Mouse (Mus musculus) cerebellum, adult 2 months (tissue): ENCODE data around the gene Serinc1. TPM values are rescaled to one million over a fixed set of nuclear protein-coding genes. Genes with fewer than 3 reads are reported as not detected.
"Not testable (repeated sequence)": the region's sequence is repeated elsewhere in the genome, so short reads cannot be mapped to it uniquely, and the experiment has no call there.

ENCODE experiments used
- DNase-seq, 2 experiments: peaks; one replicate each; pipeline ENCODE4 v3.0.0; 2021
- H3K27ac ChIP-seq: fragments of 200-500 bp; 2 replicates; pipeline ENCODE4 v1.5.1; 2012; ENCODE audit warnings: low read length, control low read depth, inconsistent platforms; ENCODE audit not compliant: insufficient read depth
- H3K27me3 ChIP-seq: fragments of 200-500 bp; 2 replicates; pipeline ENCODE4 v1.6.1; 2012; ENCODE audit warnings: inconsistent platforms, mild to moderate bottlenecking, low read length, moderate library complexity; ENCODE audit not compliant: control insufficient read depth, insufficient read depth
- H3K4me1 ChIP-seq: fragments of 200-500 bp; 2 replicates; pipeline ENCODE4 v1.6.1; 2011; ENCODE audit warnings: low read length; ENCODE audit not compliant: control insufficient read depth, insufficient read depth
- H3K4me3 ChIP-seq: fragments of 200-500 bp; replicated peaks from 2 replicates; pipeline ENCODE3; 2011; ENCODE audit warnings: mild to moderate bottlenecking, low read depth, low read length, control low read depth; ENCODE audit not compliant: insufficient read depth
- CTCF ChIP-seq: fragments of 200-500 bp; IDR thresholded peaks from 2 replicates; pipeline ENCODE4 v1.5.1; 2011; ENCODE audit warnings: low read depth, mild to moderate bottlenecking, control low read depth, low read length, moderate library complexity, borderline replicate concordance; ENCODE audit not compliant: insufficient read depth
- POLR2A ChIP-seq: fragments of 200-500 bp; IDR thresholded peaks from 2 replicates; pipeline ENCODE4 v1.6.1; 2011; ENCODE audit warnings: low read length, control low read depth, borderline replicate concordance; ENCODE audit not compliant: insufficient read depth
- WGBS: fragments of 180-500 bp; shearing (Covaris S2); methylation state at CpG from one replicate; pipeline ENCODE4 v1.1.7; 2018; 5-methylcytosine and 5-hydroxymethylcytosine counted together
- polyA plus RNA-seq: library from polyadenylated mRNA; depleted of rRNA; stranded (reverse); fragments of >200 nt; gene quantifications from 2 replicates; pipeline ENCODE4 v1.2.3, GENCODE M21; 2012

Gene Serinc1
- polyA plus RNA-seq, 1 experiment = 581 TPM

DNA sequence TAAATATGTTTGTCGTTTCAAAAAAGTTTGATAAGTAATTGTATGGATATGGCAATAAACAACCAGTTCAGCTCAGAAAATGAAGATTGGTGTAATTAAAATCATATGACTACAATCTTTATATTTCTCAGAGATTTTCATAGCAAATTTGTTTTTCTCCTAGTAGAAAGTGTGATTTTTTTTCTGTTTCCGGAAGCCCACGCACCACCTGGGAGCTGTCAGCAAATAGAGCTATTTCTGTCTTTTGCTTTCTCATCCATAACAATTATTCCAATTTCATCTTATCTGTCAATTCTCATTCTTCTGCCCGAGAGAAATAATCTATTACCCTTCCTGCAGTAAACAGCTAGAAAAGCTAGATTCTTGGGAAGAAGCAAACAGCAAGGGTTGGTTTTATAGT lies 17.3 kb upstream of the Serinc1 start:
- Histone ChIP-seq H3K27me3 (no peaks in the 10 kb centered on the region), H3K4me3 (no peak overlapping the region), H3K27ac (no peak overlapping the region), H3K4me1 (no peaks in the 10 kb centered on the region)
- TF ChIP-seq CTCF (no peak), POLR2A (no peak)
- no peak for DNase-seq
- WGBS = 77% methylated on average over 4 of the region's 4 CpGs

DNA sequence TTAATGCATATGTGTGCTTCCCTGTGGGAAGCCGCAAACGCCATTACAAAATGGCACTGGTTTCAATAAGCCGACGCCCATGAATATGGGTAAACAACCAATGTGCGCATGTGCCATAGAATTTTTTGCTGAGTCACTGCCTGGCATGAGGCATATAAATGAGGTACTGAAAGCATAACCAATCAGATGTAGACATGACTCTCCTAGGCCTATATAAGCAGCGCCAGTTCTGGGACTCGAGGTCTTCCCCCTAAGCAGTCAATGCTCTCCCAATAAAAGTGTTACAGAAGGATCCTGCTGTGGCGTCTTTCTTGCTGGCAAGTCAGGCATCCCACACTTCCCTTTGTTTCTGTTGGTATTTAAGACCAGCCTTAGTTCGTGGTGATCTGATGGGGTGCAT lies 11.6 kb upstream of the Serinc1 start:
- not testable (repeated sequence) for DNase-seq, H3K27me3 ChIP-seq, H3K27ac ChIP-seq, H3K4me3 ChIP-seq, H3K4me1 ChIP-seq
- WGBS = 76% methylated on average over 9 of the region's 9 CpGs

DNA sequence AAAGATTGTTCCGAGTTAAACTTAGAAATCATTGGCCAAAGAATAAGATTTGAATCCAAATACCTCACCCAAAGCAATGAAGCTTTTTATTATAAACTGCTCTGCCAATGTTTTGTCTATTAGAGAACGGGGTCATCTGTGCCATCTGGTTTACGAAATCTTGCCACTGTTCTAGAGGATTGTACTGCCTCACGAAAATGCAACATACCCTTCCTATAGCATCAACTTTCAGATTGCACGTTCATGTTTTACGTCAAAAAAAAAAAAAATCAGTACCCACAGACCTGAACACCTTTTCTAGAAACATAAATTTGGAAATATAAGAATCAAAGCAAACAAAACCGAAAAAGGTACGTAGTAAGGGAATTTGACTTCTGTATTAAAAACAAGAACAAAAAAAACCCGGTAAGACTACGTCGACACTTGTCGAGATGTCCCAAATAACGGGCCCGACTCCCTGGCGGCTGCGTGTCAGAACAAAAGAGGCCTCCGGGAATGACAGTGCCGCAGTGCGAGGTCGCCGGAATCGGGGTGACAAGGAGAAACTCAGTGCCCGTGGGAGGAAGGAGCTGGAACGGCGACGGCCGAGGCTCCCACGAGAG lies 613 bp downstream of the Serinc1 start:
- Histone ChIP-seq H3K4me3 (peak overlapping the region; percentile 65), H3K27me3 (no peaks in the 10 kb centered on the region), H3K27ac (peak overlapping the region; percentile 44), H3K4me1 (peaks cover 4% of the 10 kb centered on the region; the same call in 1 of the 2 replicates)
- TF ChIP-seq CTCF = no peak
- no peak for TF ChIP-seq POLR2A
- under 1% methylated on average over 28 of the region's 28 CpGs for WGBS
- peak in 1 of 2 experiments; percentile 13 for DNase-seq

DNA sequence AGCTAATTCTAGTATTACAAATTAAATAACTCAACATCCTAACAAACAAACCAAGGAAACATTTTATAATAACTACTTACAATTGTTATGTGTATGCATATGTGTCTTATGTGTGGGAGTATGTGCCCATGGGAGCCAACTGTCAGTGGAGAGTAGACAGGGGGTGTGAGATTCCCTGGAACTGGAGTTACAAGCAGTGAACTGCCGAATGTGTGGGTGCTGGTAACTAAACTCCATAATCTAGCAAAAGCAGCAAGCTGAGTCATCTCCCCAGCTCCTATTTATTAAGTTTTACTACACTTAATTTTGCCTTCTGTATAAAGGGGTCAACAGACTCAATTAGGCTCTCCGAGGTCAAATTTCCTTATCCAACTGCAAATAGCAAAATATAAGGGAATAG lies 1.3 kb downstream of the Serinc1 start:
- Histone ChIP-seq H3K27ac (no peak overlapping the region), H3K4me3 (peak overlapping the region; percentile 65), H3K4me1 (peaks cover 4% of the 10 kb centered on the region; the same call in 1 of the 2 replicates), H3K27me3 (no peaks in the 10 kb centered on the region)
- TF ChIP-seq POLR2A = no peak
- TF ChIP-seq CTCF = no peak
- no peak for DNase-seq
- 32% methylated on average over 2 of the region's 2 CpGs for WGBS

DNA sequence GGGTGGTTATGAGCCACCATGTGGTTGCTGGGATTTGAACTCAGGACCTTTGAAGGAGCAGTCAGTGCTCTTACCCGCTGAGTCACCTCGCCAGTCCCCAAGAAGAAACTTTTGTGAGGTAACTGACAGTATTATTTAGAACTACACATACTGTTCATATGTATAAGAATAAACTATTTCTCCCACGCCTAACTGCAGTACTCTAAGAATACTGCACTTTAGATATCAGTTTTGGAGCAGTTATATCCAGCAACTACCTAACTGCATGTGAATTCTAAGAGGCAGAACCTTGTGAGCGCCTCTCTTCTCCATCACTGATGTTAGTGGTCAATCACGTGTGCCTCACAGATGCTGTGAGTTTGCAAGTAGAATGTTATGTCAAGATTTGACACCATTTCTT lies 5.9 kb downstream of the Serinc1 start:
- DNase-seq = no peak
- Histone ChIP-seq H3K4me1 (peaks cover 4% of the 10 kb centered on the region; the same call in 1 of the 2 replicates), H3K27ac (no peak overlapping the region), H3K27me3 (no peaks in the 10 kb centered on the region), H3K4me3 (no peak overlapping the region)
- no peak for TF ChIP-seq CTCF
- no peak for TF ChIP-seq POLR2A
- 92% methylated on average over 5 of the region's 5 CpGs for WGBS

DNA sequence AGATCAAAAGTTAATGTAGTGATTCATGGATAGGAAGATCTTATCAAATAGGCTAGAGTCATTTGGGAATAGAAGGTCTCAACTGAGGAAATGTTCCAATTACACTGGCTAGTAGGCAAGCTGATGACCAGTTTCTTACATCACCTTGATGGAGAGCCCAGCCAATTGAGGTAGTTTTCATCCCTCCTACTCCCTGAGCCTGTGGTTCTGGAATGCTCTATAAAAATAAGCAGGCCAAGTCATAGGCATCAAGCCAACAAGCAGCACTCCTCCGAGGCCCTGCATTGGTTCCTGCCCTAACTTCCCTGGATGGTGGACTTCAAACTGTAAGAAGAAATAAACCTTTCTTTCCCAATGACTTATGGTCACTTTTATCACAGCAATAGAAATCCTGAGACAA lies 17.1 kb downstream of the Serinc1 start:
- TF ChIP-seq CTCF (no peak), POLR2A (no peak)
- Histone ChIP-seq H3K27ac (no peak overlapping the region), H3K4me1 (no peaks in the 10 kb centered on the region), H3K27me3 (no peaks in the 10 kb centered on the region), H3K4me3 (no peak overlapping the region)
- 7% methylated on average over 1 of the region's 1 CpGs for WGBS
- DNase-seq = peak in 1 of 2 experiments; percentile 10

DNA sequence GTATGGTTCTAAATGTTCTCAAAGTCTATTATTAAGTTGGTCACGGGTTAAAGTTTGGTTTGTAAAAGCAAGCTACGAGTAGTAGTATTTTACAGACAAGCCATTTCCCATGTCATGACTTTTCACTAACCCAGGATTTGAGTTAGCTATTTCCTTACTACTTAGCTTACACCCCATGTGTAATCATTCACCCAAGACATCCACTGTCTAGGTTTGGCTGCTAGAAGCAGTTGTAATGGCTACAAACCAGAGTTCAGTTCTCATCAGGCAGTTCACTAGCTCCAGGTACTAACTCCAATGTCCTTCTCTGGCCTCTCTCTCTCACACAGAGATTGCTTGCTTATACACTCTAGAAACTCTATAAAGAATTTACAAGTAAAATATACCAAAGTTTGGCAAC lies 17.7 kb downstream of the Serinc1 start:
- WGBS = 97% methylated on average over 2 of the region's 2 CpGs
- no peak for DNase-seq
- Histone ChIP-seq H3K27ac (no peak overlapping the region), H3K27me3 (no peaks in the 10 kb centered on the region), H3K4me3 (no peak overlapping the region), H3K4me1 (no peaks in the 10 kb centered on the region)
- TF ChIP-seq POLR2A = no peak
- TF ChIP-seq CTCF = no peak

DNA sequence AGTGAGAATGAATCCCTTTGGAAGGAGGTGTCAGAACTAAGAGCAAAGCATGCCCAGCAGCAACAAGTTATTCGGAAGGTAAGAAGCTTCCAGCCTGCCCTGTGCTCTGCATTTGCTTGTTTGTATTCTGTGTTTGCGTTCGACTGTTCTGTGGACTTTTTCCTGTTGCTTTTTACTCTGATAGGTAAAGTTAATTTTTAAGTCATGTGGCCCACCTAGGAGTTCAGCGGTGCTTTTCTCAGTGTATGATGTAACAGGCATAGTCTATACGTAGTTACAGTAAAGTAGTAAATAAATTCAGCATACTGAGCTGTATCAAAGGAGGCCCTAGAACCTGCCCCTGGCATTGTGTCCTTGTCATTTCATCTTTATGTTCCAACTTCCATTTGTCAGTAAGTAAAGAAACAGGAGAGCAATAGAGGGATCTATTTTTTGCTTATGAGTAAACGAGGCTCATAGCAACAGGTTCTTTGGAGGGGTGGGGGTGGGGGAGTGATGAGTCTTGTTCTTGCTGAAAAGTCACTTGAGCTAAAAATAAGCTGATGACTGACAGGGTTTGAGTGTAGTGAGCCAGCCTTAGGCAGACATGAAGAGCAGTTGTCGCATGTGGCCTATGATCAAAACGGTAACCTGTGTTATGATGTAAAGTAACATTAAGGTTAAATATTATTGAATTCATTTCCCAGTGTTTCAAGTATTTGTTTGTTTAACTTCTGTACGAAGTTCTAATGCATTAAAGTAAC lies 32.7 kb downstream of the Serinc1 start:
- TF ChIP-seq CTCF (no peak), POLR2A (no peak)
- H3K4me3 ChIP-seq = no peak overlapping the region
- no peak for DNase-seq
- H3K27me3 ChIP-seq = no peaks in the 10 kb centered on the region
- WGBS = 80% methylated on average over 9 of the region's 9 CpGs
- no peaks in the 10 kb centered on the region for H3K4me1 ChIP-seq
- H3K27ac ChIP-seq = no peak overlapping the region

DNA sequence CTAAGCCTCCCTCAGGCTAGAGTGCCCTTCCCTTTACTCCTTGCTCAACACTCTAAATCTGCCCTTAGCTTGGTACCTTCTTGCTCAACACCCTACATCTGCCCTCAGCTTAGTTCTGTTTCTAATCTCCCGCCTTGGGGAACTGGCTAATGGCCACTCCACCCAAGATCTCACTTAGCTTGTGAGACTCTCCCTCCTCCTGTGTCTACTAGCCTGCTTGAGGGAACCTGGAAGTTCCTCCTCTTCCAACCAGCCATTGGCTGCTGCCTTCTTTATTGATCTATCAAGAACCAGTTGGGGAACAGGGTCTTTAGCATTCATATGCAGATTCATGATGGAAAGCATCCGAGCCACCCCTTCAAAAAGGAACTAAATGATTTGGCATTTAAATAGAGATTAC lies 40.3 kb downstream of the Serinc1 start:
- H3K27ac ChIP-seq = no peak overlapping the region
- H3K4me1 ChIP-seq = peaks cover 2% of the 10 kb centered on the region
- TF ChIP-seq CTCF = no peak
- TF ChIP-seq POLR2A = no peak
- H3K4me3 ChIP-seq = no peak overlapping the region
- WGBS = 75% methylated on average over 2 of the region's 2 CpGs
- H3K27me3 ChIP-seq = no peaks in the 10 kb centered on the region
- no peak for DNase-seq
